In genomic region chr17:24724184-24724583, GRCm38 (mm10) we compare ENCODE assay signal across 8 mouse cellular contexts. TPM values are rescaled to one million over a fixed set of nuclear protein-coding genes. Genes with fewer than 3 reads are reported as not detected.
DNase-seq lines count a peak whose midpoint lies in the region; ATAC-seq and TF ChIP-seq lines count a peak whose summit lies in the region.

TSS of gene Ndufb10 (minus strand) at chr17:24724478.

- H3K27me3 ChIP-seq in forebrain, embryonic 10.5 days (ENCODE audit: poor library complexity, severe bottlenecking): peaks cover 6% of the 10 kb centered on the region; the same call in 1 of the 2 replicates
- H3K27me3 ChIP-seq in heart, embryonic 15.5 days: no peaks in the 10 kb centered on the region; the same call in 1 of the 2 replicates
- no peaks in the 10 kb centered on the region for H3K27me3 ChIP-seq in liver, embryonic 14.5 days (ENCODE audit: control insufficient read depth, insufficient read depth, low read length)
- H3K27me3 ChIP-seq in neural tube, embryonic 11.5 days (ENCODE audit: control insufficient read depth, insufficient read depth, low read length): no peaks in the 10 kb centered on the region
- H3K27me3 ChIP-seq in stomach, postnatal 0 days (ENCODE audit: control insufficient read depth, insufficient read depth, low read length): no peaks in the 10 kb centered on the region

- peak within 1 kb of the TSS; percentile 86 for H3K27ac ChIP-seq in forebrain, embryonic 10.5 days
- H3K27ac ChIP-seq in heart, embryonic 15.5 days: peak within 1 kb of the TSS; percentile 96
- peak within 1 kb of the TSS; percentile 84 for H3K27ac ChIP-seq in liver, embryonic 14.5 days
- H3K27ac ChIP-seq in neural tube, embryonic 11.5 days (ENCODE audit: low read depth, low read length): peak within 1 kb of the TSS; percentile 54; the same call in 1 of the 2 replicates
- H3K27ac ChIP-seq in stomach, postnatal 0 days (replicated peaks): peak within 1 kb of the TSS; percentile 73

- TF ChIP-seq CTCF in liver, embryonic 14.5 days (IDR thresholded peaks at IDR 0.05; ENCODE audit: low read depth): peak; percentile 100
- TF ChIP-seq CTCF in stomach, postnatal 0 days (IDR thresholded peaks at IDR 0.05; ENCODE audit: low read depth): peak; percentile 99

- DNase-seq in c-Kit-negative CD71-positive TER-119-positive erythroid progenitor cells, embryonic 14.5 days (ENCODE audit: low read depth, low spot score): peak; percentile 92
- DNase-seq in forebrain, embryonic 10.5 days (ENCODE audit: extremely low spot score, low spot score): peak; percentile 95
- DNase-seq in kidney, postnatal 25 days: peak; percentile 96 to 99
- peak; percentile 85 to 88 (median 87) for DNase-seq in liver, embryonic 14.5 days (ENCODE audit: low read depth in 3 of 3, low spot score in 3 of 3)
- DNase-seq in neural tube, embryonic 11.5 days (ENCODE audit: low spot score): peak; percentile 97
- DNase-seq in stomach, postnatal 0 days (ENCODE audit: low spot score): peak; percentile 96

- peak within 1 kb of the TSS; percentile 95 for H3K9ac ChIP-seq in heart, embryonic 15.5 days
- peak within 1 kb of the TSS; percentile 96 for H3K9ac ChIP-seq in liver, embryonic 14.5 days (replicated peaks)
- H3K9ac ChIP-seq in neural tube, embryonic 11.5 days (ENCODE audit: low read length): peak within 1 kb of the TSS; percentile 81
- peak within 1 kb of the TSS; percentile 64 for H3K9ac ChIP-seq in stomach, postnatal 0 days (ENCODE audit: low read length)

- WGBS in forebrain, embryonic 10.5 days: under 1% methylated on average over 30 of the region's 30 CpGs
- WGBS in heart, embryonic 15.5 days: 1% methylated on average over 30 of the region's 30 CpGs
- WGBS in liver, embryonic 14.5 days (ENCODE audit: insufficient replicate concordance): 0% methylated on average over 30 of the region's 30 CpGs
- 0% methylated on average over 30 of the region's 30 CpGs for WGBS in neural tube, embryonic 11.5 days
- under 1% methylated on average over 30 of the region's 30 CpGs for WGBS in stomach, postnatal 0 days

- peak within 1 kb of the TSS; percentile 70 for H3K4me2 ChIP-seq in heart, embryonic 15.5 days
- peak within 1 kb of the TSS; percentile 92 for H3K4me2 ChIP-seq in liver, embryonic 14.5 days (ENCODE audit: low read depth)
- H3K4me2 ChIP-seq in neural tube, embryonic 11.5 days (ENCODE audit: low read depth): peak within 1 kb of the TSS; percentile 86
- peak within 1 kb of the TSS; percentile 69 for H3K4me2 ChIP-seq in stomach, postnatal 0 days (replicated peaks; ENCODE audit: low read depth)

- peak within 1 kb of the TSS; percentile 91 for H3K4me3 ChIP-seq in forebrain, embryonic 10.5 days
- H3K4me3 ChIP-seq in heart, embryonic 15.5 days: peak within 1 kb of the TSS; percentile 89
- peak within 1 kb of the TSS; percentile 85 to 96 for H3K4me3 ChIP-seq in liver, embryonic 14.5 days (ENCODE audit: insufficient read depth in 1 of 2, low read depth in 2 of 2, low read length in 2 of 2)
- peak within 1 kb of the TSS; percentile 81 for H3K4me3 ChIP-seq in neural tube, embryonic 11.5 days (ENCODE audit: low read depth, low read length)
- peak within 1 kb of the TSS; percentile 58 for H3K4me3 ChIP-seq in stomach, postnatal 0 days (ENCODE audit: low read depth, low read length)

- H3K4me1 ChIP-seq in forebrain, embryonic 10.5 days: peaks cover 34% of the 10 kb centered on the region
- H3K4me1 ChIP-seq in heart, embryonic 15.5 days (replicated peaks): peaks cover 27% of the 10 kb centered on the region
- peaks cover 16 to 18% of the 10 kb centered on the region in 2 experiments for H3K4me1 ChIP-seq in liver, embryonic 14.5 days (replicated peaks; ENCODE audit: control insufficient read depth in 2 of 2, insufficient read depth in 2 of 2, low read length in 1 of 2)
- peaks cover 10% of the 10 kb centered on the region for H3K4me1 ChIP-seq in neural tube, embryonic 11.5 days (ENCODE audit: control insufficient read depth, insufficient read depth, low read length)
- H3K4me1 ChIP-seq in stomach, postnatal 0 days (replicated peaks; ENCODE audit: control insufficient read depth, insufficient read depth): 0 out of 2 replicates have a peak, but pooled peaks cover 2% of the 10 kb centered on the region

- peaks cover 23% of the 10 kb centered on the region for H3K36me3 ChIP-seq in forebrain, embryonic 10.5 days (replicated peaks)
- peaks cover 16% of the 10 kb centered on the region for H3K36me3 ChIP-seq in heart, embryonic 15.5 days
- peaks cover 19% of the 10 kb centered on the region for H3K36me3 ChIP-seq in liver, embryonic 14.5 days (replicated peaks; ENCODE audit: control insufficient read depth, insufficient read depth, low read depth)
- peaks cover 6% of the 10 kb centered on the region; the same call in 1 of the 2 replicates for H3K36me3 ChIP-seq in neural tube, embryonic 11.5 days (ENCODE audit: control insufficient read depth, insufficient read depth, low read length)
- peaks cover 10% of the 10 kb centered on the region for H3K36me3 ChIP-seq in stomach, postnatal 0 days (ENCODE audit: control insufficient read depth, insufficient read depth, low read length)

- TF ChIP-seq EP300 in liver, embryonic 14.5 days (IDR thresholded peaks at IDR 0.05; ENCODE audit: low read depth): no peak
- no peak for TF ChIP-seq EP300 in stomach, postnatal 0 days (optimal IDR thresholded peaks at IDR 0.05)

- ATAC-seq in CD4-positive, CD25-positive, alpha-beta regulatory T cell, adult 4 months: peak; percentile 50
- peak; percentile 72 for ATAC-seq in heart, embryonic 15.5 days (replicated peaks; ENCODE audit: insufficient number of reproducible peaks, insufficient read depth, low FRiP score, low read depth)
- ATAC-seq in liver, embryonic 14.5 days (ENCODE audit: insufficient read depth): peak; percentile 72
- ATAC-seq in neural tube, embryonic 11.5 days (ENCODE audit: insufficient read depth, low FRiP score, low TSS enrichment): peak; percentile 59
- peak; percentile 66 for ATAC-seq in stomach, postnatal 0 days (ENCODE audit: low FRiP score, low TSS enrichment)

- no peaks in the 10 kb centered on the region for H3K9me3 ChIP-seq in forebrain, embryonic 10.5 days
- H3K9me3 ChIP-seq in heart, embryonic 15.5 days (replicated peaks): no peaks in the 10 kb centered on the region
- H3K9me3 ChIP-seq in liver, embryonic 14.5 days (ENCODE audit: control insufficient read depth, low read length): no peaks in the 10 kb centered on the region
- H3K9me3 ChIP-seq in neural tube, embryonic 11.5 days (ENCODE audit: control insufficient read depth, low read length): no peaks in the 10 kb centered on the region
- no peaks in the 10 kb centered on the region for H3K9me3 ChIP-seq in stomach, postnatal 0 days (ENCODE audit: control insufficient read depth, low read length)

RNA-seq across cellular contexts. Expression of gene Ndufb10, which starts in this region (rescaled TPM):
- 100 to 1,000 TPM; 227 to 245 TPM for polyA plus RNA-seq in CD4-positive, CD25-positive, alpha-beta regulatory T cell, adult 4 months (2017; shearing (Covaris generic))
- polyA plus RNA-seq in forebrain, embryonic 10.5 days (2016; fragmentation: Nextera tagmentation; extraction: Ambion mirVana): 190 and 194 TPM in 2 replicates
- 410 and 528 TPM in 2 replicates for polyA plus RNA-seq in heart, embryonic 15.5 days (2015; fragmentation: Nextera tagmentation; extraction: Ambion mirVana)
- polyA plus RNA-seq in liver, embryonic 14.5 days (2012; rRNA removed): 84.0 and 162 TPM in 2 replicates
- polyA plus RNA-seq in liver, embryonic 14.5 days (2014; fragmentation: Nextera tagmentation; extraction: Ambion mirVana): 207 and 216 TPM in 2 replicates
- 213 and 214 TPM in 2 replicates for polyA plus RNA-seq in neural tube, embryonic 11.5 days (2014; fragmentation: Nextera tagmentation; extraction: Ambion mirVana)
- polyA plus RNA-seq in stomach, postnatal 0 days (2015; fragmentation: Nextera tagmentation; extraction: Ambion mirVana): 256 and 269 TPM in 2 replicates

Comparison
In these comparisons a context has a peak if more than half of its experiments do, and no peak if none do; other contexts are left out.
1. Peak in every context shown above with its lines: DNase-seq, ATAC-seq, H3K4me3 ChIP-seq and H3K27ac ChIP-seq.